Mouse (Mus musculus): ENCODE measurements around the gene Fam213b. TPM values are rescaled to one million over a fixed set of nuclear protein-coding genes. Genes with fewer than 3 reads are reported as not detected.

Fam213b gene
- polyA plus RNA-seq, 1 experiment from 2014 or later = 35.8 TPM

- H3K4me2 ChIP-seq = no peak overlapping the region
- no peak overlapping the region for H3K9ac ChIP-seq
- no peaks in the 10 kb centered on the region for H3K9me3 ChIP-seq (replicated peaks)
- peaks cover 7% of the 10 kb centered on the region for H3K27me3 ChIP-seq (replicated peaks)
- WGBS = 83% methylated on average over 2 of the region's 2 CpGs
- H3K36me3 ChIP-seq = no peaks in the 10 kb centered on the region
- no peak overlapping the region for H3K27ac ChIP-seq (ENCODE audit: poor library complexity, severe bottlenecking)
- no peak overlapping the region for H3K4me3 ChIP-seq
- no peak for ATAC-seq (ENCODE audit: insufficient number of reproducible peaks, low FRiP score)
- H3K4me1 ChIP-seq (replicated peaks) = peaks cover 20% of the 10 kb centered on the region
Measured at GRCm38 (mm10) chr4:154902371-154902770, 3.4 kb upstream of the Fam213b start.

GRCm38 (mm10) chr4:154897676-154898465 lies 1.1 kb downstream of the Fam213b start:
- Histone ChIP-seq H3K4me1 (replicated peaks) (peaks cover 16% of the 10 kb centered on the region), H3K4me3 (peak overlapping the region; percentile 55), H3K27ac (ENCODE audit: poor library complexity, severe bottlenecking) (no peak overlapping the region), H3K36me3 (no peaks in the 10 kb centered on the region), H3K4me2 (peak overlapping the region; percentile 92), H3K9ac (peak overlapping the region; percentile 79), H3K9me3 (replicated peaks) (no peaks in the 10 kb centered on the region), H3K27me3 (replicated peaks) (peaks cover 39% of the 10 kb centered on the region)
- ATAC-seq (ENCODE audit: insufficient number of reproducible peaks, low FRiP score) = no peak
- WGBS = 62% methylated on average over 6 of the region's 6 CpGs

- WGBS = 67% methylated on average over 5 of the region's 5 CpGs
- Histone ChIP-seq H3K36me3 (no peaks in the 10 kb centered on the region), H3K27me3 (replicated peaks) (peaks cover 49% of the 10 kb centered on the region), H3K9me3 (replicated peaks) (no peaks in the 10 kb centered on the region), H3K27ac (ENCODE audit: poor library complexity, severe bottlenecking) (no peak overlapping the region), H3K4me1 (replicated peaks) (peaks cover 16% of the 10 kb centered on the region), H3K9ac (no peak overlapping the region), H3K4me3 (no peak overlapping the region), H3K4me2 (no peak overlapping the region)
- no peak for ATAC-seq (ENCODE audit: insufficient number of reproducible peaks, low FRiP score)
Measured at GRCm38 (mm10) chr4:154895549-154895948, 3.4 kb downstream of the Fam213b start.

GRCm38 (mm10) chr4:154890887-154891286 lies 8.0 kb downstream of the Fam213b start:
- peaks cover 37% of the 10 kb centered on the region for H3K27me3 ChIP-seq (replicated peaks)
- no peaks in the 10 kb centered on the region for H3K4me1 ChIP-seq (replicated peaks)
- H3K4me2 ChIP-seq = no peak overlapping the region
- WGBS = 83% methylated on average over 14 of the region's 14 CpGs
- H3K36me3 ChIP-seq = no peaks in the 10 kb centered on the region
- no peak overlapping the region for H3K4me3 ChIP-seq
- no peak overlapping the region for H3K27ac ChIP-seq (ENCODE audit: poor library complexity, severe bottlenecking)
- no peak overlapping the region for H3K9ac ChIP-seq
- ATAC-seq (ENCODE audit: insufficient number of reproducible peaks, low FRiP score) = no peak
- H3K9me3 ChIP-seq (replicated peaks) = no peaks in the 10 kb centered on the region

GRCm38 (mm10) chr4:154887593-154888250 lies 11.2 kb downstream of the Fam213b start:
- WGBS = 72% methylated on average over 15 of the region's 15 CpGs
- Histone ChIP-seq H3K27ac (ENCODE audit: poor library complexity, severe bottlenecking) (no peak overlapping the region), H3K4me1 (replicated peaks) (no peaks in the 10 kb centered on the region), H3K9ac (no peak overlapping the region), H3K36me3 (no peaks in the 10 kb centered on the region), H3K9me3 (replicated peaks) (no peaks in the 10 kb centered on the region), H3K4me3 (no peak overlapping the region), H3K4me2 (no peak overlapping the region), H3K27me3 (replicated peaks) (peaks cover 12% of the 10 kb centered on the region)
- ATAC-seq (ENCODE audit: insufficient number of reproducible peaks, low FRiP score) = no peak

GRCm38 (mm10) chr4:154886876-154887592 lies 11.9 kb downstream of the Fam213b start:
- ATAC-seq (ENCODE audit: insufficient number of reproducible peaks, low FRiP score) = no peak
- Histone ChIP-seq H3K4me3 (no peak overlapping the region), H3K27me3 (replicated peaks) (peaks cover 10% of the 10 kb centered on the region), H3K27ac (ENCODE audit: poor library complexity, severe bottlenecking) (no peak overlapping the region), H3K9me3 (replicated peaks) (no peaks in the 10 kb centered on the region), H3K36me3 (no peaks in the 10 kb centered on the region), H3K4me1 (replicated peaks) (0 out of 2 replicates have a peak, but pooled peaks cover 2% of the 10 kb centered on the region), H3K4me2 (no peak overlapping the region), H3K9ac (no peak overlapping the region)
- WGBS = 68% methylated on average over 13 of the region's 13 CpGs

GRCm38 (mm10) chr4:154885416-154885815 lies 13.5 kb downstream of the Fam213b start:
- peaks cover 2% of the 10 kb centered on the region; the same call in 1 of the 2 replicates for H3K27me3 ChIP-seq (replicated peaks)
- H3K4me2 ChIP-seq = no peak overlapping the region
- no peaks in the 10 kb centered on the region for H3K36me3 ChIP-seq
- no peak overlapping the region for H3K4me3 ChIP-seq
- ATAC-seq (ENCODE audit: insufficient number of reproducible peaks, low FRiP score) = no peak
- 75% methylated on average over 11 of the region's 11 CpGs for WGBS
- H3K9me3 ChIP-seq (replicated peaks) = no peaks in the 10 kb centered on the region
- no peak overlapping the region for H3K9ac ChIP-seq
- no peak overlapping the region for H3K27ac ChIP-seq (ENCODE audit: poor library complexity, severe bottlenecking)
- peaks cover 18% of the 10 kb centered on the region for H3K4me1 ChIP-seq (replicated peaks)

GRCm38 (mm10) chr4:154882014-154882659 lies 16.8 kb downstream of the Fam213b start:
- no peak overlapping the region for H3K9ac ChIP-seq
- 24% methylated on average over 14 of the region's 14 CpGs for WGBS
- ATAC-seq (ENCODE audit: insufficient number of reproducible peaks, low FRiP score) = no peak
- H3K36me3 ChIP-seq = no peaks in the 10 kb centered on the region
- no peaks in the 10 kb centered on the region for H3K9me3 ChIP-seq (replicated peaks)
- H3K4me2 ChIP-seq = no peak overlapping the region
- no peak overlapping the region for H3K4me3 ChIP-seq
- no peaks in the 10 kb centered on the region; the same call in 1 of the 2 replicates for H3K27me3 ChIP-seq (replicated peaks)
- H3K27ac ChIP-seq (ENCODE audit: poor library complexity, severe bottlenecking) = no peak overlapping the region
- peaks cover 33% of the 10 kb centered on the region for H3K4me1 ChIP-seq (replicated peaks)

GRCm38 (mm10) chr4:154880730-154881129 lies 18.2 kb downstream of the Fam213b start:
- peaks cover 33% of the 10 kb centered on the region for H3K4me1 ChIP-seq (replicated peaks)

GRCm38 (mm10) chr4:154877864-154878548 lies 20.9 kb downstream of the Fam213b start:
- Histone ChIP-seq H3K4me1 (replicated peaks) (peaks cover 33% of the 10 kb centered on the region), H3K9me3 (replicated peaks) (no peaks in the 10 kb centered on the region), H3K4me3 (peak overlapping the region; percentile 45), H3K4me2 (peak overlapping the region; percentile 67), H3K27ac (ENCODE audit: poor library complexity, severe bottlenecking) (peak overlapping the region; percentile 89), H3K27me3 (replicated peaks) (peaks cover 11% of the 10 kb centered on the region; the same call in 1 of the 2 replicates), H3K36me3 (no peaks in the 10 kb centered on the region), H3K9ac (peak overlapping the region; percentile 60; the same call in 1 of the 2 replicates)
- peak; percentile 94 for ATAC-seq (ENCODE audit: insufficient number of reproducible peaks, low FRiP score)
- WGBS = 7% methylated on average over 18 of the region's 18 CpGs

More at GRCm38 (mm10) chr4:154880730-154881129, 18.2 kb downstream of the Fam213b start:
- ATAC-seq (ENCODE audit: insufficient number of reproducible peaks, low FRiP score) = 0 out of 2 replicates have a peak, but pooled peaks have one; percentile 8
- 0 out of 2 replicates have a peak overlapping the region, but pooled peaks have one; percentile 7 for H3K9ac ChIP-seq
- peak overlapping the region; percentile 73 for H3K27ac ChIP-seq (ENCODE audit: poor library complexity, severe bottlenecking)
- H3K27me3 ChIP-seq (replicated peaks) = peaks cover 7% of the 10 kb centered on the region; the same call in 1 of the 2 replicates
- no peaks in the 10 kb centered on the region for H3K9me3 ChIP-seq (replicated peaks)
- H3K4me2 ChIP-seq = 0 out of 2 replicates have a peak overlapping the region, but pooled peaks have one; percentile 14
- 35% methylated on average over 6 of the region's 6 CpGs for WGBS
- H3K36me3 ChIP-seq = no peaks in the 10 kb centered on the region
- no peak overlapping the region for H3K4me3 ChIP-seq

Data from heart, embryonic 12.5 days (tissue).